Mouse (Mus musculus): ENCODE data around the gene Adk.

Adk gene

GRCm38 (mm10) chr14:21359207-21359895 lies 307.0 kb downstream of the Adk start:
- no peak for DNase-seq

- DNase-seq = no peak
These were observed 307.6 kb downstream of the Adk start for GRCm38 (mm10) chr14:21359896-21360525.

GRCm38 (mm10) chr14:21367095-21367494 lies 314.7 kb downstream of the Adk start:
- DNase-seq = no peak

GRCm38 (mm10) chr14:21368622-21369021 lies 316.2 kb downstream of the Adk start:
- DNase-seq = no peak

- peak in 1 of 2 experiments; percentile 6 for DNase-seq
These were observed 316.8 kb downstream of the Adk start for GRCm38 (mm10) chr14:21369127-21369526.

GRCm38 (mm10) chr14:21371946-21372345 lies 319.6 kb downstream of the Adk start:
- no peak for DNase-seq

GRCm38 (mm10) chr14:21372689-21373088 lies 320.3 kb downstream of the Adk start:
- no peak for DNase-seq

- no peak for DNase-seq
These were observed 331.5 kb downstream of the Adk start for GRCm38 (mm10) chr14:21383701-21384428.

GRCm38 (mm10) chr14:21399506-21399905 lies 347.1 kb downstream of the Adk start:
- DNase-seq = no peak

GRCm38 (mm10) chr14:21402157-21402601 lies 349.8 kb downstream of the Adk start:
- no peak for DNase-seq

GRCm38 (mm10) chr14:21402621-21403405 lies 350.4 kb downstream of the Adk start:
- DNase-seq = no peak

GRCm38 (mm10) chr14:21406946-21407345 lies 354.6 kb downstream of the Adk start:
- DNase-seq = no peak

- DNase-seq = no peak
These were observed 356.5 kb downstream of the Adk start for GRCm38 (mm10) chr14:21408846-21409245.

GRCm38 (mm10) chr14:21410769-21411477 lies 358.5 kb downstream of the Adk start:
- no peak for DNase-seq

GRCm38 (mm10) chr14:21411524-21411923 lies 359.1 kb downstream of the Adk start:
- no peak for DNase-seq

- no peak for DNase-seq
These were observed 366.0 kb downstream of the Adk start for GRCm38 (mm10) chr14:21418332-21418731.

- DNase-seq = no peak
These were observed 375.0 kb downstream of the Adk start for GRCm38 (mm10) chr14:21427369-21427768.

GRCm38 (mm10) chr14:21433415-21433814 lies 381.0 kb downstream of the Adk start:
- no peak for DNase-seq

- DNase-seq = no peak
These were observed 381.6 kb downstream of the Adk start for GRCm38 (mm10) chr14:21433995-21434394.

GRCm38 (mm10) chr14:21434686-21435085 lies 382.3 kb downstream of the Adk start:
- no peak for DNase-seq

GRCm38 (mm10) chr14:21439785-21440184 lies 387.4 kb downstream of the Adk start:
- DNase-seq = no peak

- no peak for DNase-seq
These were observed 388.2 kb downstream of the Adk start for GRCm38 (mm10) chr14:21440526-21440925.

All from spleen, adult 18-20 months (tissue).